Mouse (Mus musculus): ENCODE measurements around the gene A830005F24Rik.
"Not testable (repeated sequence)": the region's sequence is repeated elsewhere in the genome, so short reads cannot be mapped to it uniquely, and the experiment has no call there.

A830005F24Rik gene

GRCm38 (mm10) chr13:48513003-48513929 lies at the start of gene A830005F24Rik, which contains the start of gene Zfp169:
Gene A830005F24Rik (plus strand): TSS chr13:48513570.
Gene Zfp169 (minus strand): TSS chr13:48513451.
- peak; percentile 61 for DNase-seq (ENCODE audit: low read depth, low spot score)

- DNase-seq (ENCODE audit: low read depth, low spot score), result peak; percentile 66
Observed at GRCm38 (mm10) chr13:48464170-48464569, 49.2 kb upstream of the A830005F24Rik start.

DNA sequence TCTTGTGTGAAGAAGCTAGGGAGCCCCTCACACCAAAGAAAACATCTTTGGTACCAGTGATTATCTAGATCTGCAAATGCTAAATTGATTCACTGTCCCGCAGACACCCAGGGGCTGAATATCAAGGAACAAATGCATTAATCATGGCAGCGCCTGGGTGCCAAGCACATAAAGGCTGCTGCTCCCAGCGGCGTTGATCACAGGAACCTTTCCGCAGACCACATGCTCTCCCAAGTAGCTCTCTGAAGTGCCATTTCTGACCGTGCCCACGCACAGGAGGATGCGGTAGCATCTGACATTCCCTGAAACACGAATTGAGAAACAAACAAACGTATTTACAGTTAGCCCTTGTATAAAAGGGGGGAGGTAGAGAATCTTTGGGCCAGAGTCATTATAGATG lies 47.2 kb upstream of the A830005F24Rik start:
- no peak for DNase-seq (ENCODE audit: low read depth, low spot score)

GRCm38 (mm10) chr13:48468656-48469180 lies 44.7 kb upstream of the A830005F24Rik start:
- no peak for DNase-seq (ENCODE audit: low read depth, low spot score)

- DNase-seq (ENCODE audit: low read depth, low spot score), result no peak
Observed at GRCm38 (mm10) chr13:48483606-48484005, 29.8 kb upstream of the A830005F24Rik start.

DNA sequence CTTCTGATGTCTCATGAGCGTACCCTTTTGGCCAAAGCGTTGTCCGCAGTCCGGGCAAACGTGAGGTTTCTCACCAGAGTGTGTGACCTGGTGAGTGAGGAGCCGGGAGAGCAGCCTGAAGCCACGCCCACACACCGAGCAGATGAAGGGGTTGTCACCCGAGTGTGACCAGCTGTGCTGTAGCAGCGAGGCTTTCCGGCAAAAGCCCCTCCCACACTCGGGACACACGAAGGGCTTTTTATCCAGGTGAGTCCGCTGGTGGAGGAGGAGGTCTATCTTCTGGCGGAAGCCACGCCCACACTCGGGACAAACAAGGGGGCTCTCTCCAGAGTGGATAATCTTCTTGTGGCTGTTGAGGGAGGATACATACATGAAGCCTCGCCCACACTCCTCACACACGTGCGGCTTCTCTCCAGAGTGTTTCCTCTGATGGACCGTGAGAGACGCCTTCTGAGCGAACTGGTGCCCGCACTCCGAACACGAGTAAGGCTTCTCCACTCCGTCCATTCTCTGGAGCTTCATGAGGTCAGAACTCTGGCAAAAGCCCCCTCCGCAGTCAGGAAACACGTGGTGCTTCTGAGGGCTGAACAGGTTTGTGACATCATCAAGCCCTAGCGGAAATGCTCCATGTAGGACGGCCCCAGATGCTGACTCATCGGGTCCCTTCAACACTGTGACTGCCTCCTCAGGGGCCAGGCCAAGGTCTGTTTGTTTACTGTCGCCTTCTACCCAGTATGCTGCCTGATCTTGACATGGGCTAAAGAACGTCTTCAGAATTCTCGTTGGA lies 22.8 kb upstream of the A830005F24Rik start:
- no peak for DNase-seq (ENCODE audit: low read depth, low spot score)

GRCm38 (mm10) chr13:48493183-48493582 lies 20.2 kb upstream of the A830005F24Rik start:
- no peak for DNase-seq (ENCODE audit: low read depth, low spot score)

DNA sequence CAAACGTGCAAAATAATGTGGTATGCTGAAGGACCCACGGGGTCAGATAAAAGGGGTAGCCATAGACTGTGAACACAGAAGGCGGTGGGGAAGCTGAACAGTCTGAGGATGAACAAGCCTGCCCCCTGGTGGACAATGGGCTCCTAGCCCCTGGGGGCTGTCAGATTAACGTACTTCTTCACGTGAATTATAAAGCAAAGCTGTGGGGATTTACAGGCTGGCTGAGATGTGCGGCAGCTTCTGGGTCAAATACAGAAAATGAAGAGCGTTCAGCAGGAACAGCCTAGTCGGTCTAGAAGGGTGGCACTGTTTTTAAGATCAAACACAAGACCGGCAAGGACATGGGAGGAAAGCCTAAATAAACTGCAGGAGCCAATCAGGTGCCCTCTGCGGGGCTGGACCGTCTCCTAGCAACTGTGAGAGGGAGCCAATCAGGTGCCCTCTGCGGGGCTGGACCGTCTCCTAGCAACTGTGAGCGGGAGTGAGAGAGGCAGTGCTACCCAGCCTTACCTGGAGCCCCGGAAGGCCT lies 15.6 kb upstream of the A830005F24Rik start:
- peak; percentile 76 for DNase-seq (ENCODE audit: low read depth, low spot score)

- DNase-seq (ENCODE audit: low read depth, low spot score), result no peak
Observed at GRCm38 (mm10) chr13:48498676-48499075, 14.7 kb upstream of the A830005F24Rik start.

- DNase-seq (ENCODE audit: low read depth, low spot score), result no peak
Observed at GRCm38 (mm10) chr13:48502422-48502821, 10.9 kb upstream of the A830005F24Rik start.

DNA sequence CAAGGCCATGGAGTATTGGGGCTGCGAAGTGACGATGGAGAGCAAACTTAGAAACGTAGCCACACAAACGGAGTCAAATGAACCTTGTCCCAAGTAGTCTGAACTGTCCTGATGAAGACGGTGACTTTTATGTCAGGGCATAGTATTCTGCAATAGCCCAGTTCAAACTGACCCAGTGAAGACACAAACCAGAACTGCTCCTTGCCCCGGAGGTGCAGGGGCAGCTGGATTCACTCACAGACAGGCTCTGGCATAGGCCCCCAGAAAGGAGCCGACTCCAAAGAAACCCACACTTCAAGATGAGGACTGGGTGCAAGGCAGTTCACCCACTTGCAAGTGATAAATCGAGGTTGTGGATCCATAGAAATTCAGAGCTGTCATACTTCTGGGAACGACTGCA lies 4.7 kb upstream of the A830005F24Rik start:
- DNase-seq (ENCODE audit: low read depth, low spot score), result no peak

DNA sequence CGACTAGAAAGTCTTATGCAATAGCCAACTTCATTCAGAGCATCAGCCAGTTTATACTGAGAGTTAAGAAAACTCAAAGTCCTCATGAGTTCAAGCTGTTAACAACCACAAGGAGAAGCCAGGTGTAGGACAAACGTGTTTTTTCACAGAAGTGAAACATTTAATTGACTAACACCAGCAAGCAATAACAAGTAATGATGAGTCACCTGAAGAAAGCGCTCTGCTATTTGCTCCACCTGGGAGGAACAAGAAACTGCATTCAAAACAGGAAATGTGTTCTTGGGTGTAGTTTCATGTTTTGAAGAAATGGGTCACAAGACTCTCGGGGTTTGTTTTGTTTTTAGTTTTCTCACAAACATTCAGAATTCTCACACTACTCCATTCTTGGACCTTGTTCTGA lies 2.5 kb downstream of the A830005F24Rik start:
- DNase-seq (ENCODE audit: low read depth, low spot score), result no peak

DNA sequence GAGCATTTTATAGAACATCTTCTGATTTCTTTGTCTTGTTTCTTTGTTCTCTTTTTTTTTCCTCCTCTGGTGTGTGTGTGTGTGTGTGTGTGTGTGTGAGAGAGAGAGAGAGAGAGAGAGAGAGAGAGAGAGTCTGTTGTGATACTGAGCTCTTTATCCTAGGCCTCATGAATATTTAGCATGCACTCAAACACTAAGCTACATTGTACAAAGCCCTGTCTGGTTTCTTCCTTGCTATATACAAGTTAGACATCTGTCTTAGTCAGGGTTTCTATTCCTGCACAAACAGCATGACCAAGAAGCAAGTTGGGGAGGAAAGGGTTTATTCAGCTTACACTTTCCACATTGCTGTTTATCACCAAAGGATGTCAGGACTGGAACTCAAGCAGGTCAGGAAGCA lies 5.8 kb downstream of the A830005F24Rik start:
- DNase-seq (ENCODE audit: low read depth, low spot score), result not testable (repeated sequence)

DNA sequence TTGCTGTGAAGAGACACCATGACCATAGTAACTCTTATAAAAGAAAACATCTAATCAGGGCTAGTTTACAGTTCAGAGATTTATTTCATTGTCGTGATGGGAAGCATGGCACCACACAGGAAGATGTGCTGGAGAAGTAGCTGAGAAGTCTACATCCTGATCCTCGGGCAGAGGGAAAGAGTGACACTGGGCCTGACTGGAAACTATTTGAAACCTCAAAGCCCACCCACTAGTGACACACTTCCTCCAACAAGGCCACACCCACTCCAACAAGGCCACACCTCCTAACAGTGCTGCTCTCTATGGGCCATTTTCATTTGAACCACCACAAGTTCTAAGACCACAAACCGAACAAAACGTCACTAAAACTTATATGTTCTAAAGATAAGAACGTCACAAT lies 12.4 kb downstream of the A830005F24Rik start:
- DNase-seq (ENCODE audit: low read depth, low spot score), result no peak

DNA sequence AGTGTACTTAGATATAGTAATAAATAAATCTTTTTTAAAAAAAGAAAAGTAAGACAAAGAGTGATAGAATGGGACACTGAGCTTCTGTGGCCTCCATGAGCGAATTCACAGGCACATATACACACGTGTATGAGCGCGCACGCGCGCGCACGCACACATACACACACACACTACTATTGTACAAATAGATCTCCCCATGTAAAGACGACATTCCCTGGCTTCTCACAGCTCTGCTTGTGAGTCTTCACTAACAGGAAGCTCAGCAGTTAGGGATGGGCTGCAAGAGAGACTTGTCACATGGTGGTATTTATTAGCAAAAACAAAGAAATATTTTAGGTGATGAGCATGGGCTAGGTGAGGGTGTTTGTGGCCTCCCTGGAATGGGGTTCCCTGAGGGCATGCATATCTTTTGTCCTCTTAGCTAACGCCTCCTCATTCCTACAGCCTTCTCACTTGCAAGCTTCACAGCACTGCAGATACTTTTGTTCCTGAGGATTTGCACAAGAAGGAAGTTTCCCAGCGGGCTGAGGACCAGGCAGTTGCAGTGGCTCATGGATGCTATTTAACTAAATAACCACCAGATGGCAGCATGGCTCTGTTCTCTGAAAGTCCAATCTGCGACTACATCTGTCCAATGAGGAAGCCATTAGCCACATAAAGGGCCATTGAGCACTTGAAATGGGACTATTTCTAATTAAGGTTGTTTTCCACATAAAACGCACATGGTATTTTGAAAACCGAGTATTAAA lies 14.9 kb downstream of the A830005F24Rik start:
- DNase-seq (ENCODE audit: low read depth, low spot score), result peak; percentile 80

DNA sequence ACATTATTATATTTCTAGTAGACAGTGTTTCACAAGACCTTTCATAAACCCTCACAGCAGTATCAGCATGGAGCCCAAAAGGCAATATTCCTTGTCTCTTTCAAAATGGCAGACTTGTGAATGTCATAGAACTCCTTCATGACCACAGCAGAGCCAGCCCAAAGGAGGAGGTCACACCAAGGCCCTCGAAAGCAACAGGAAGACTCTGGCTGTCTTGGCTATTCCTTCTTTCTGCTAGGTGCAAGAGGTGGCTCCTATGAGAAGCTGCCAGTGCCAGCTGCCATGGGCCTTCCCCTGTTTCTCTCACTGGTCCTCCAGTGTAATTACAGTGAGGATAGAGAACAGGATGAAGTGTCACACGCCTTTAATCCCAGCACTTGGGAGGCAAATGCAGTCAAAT lies 15.7 kb downstream of the A830005F24Rik start:
- DNase-seq (ENCODE audit: low read depth, low spot score), result no peak

- no peak for DNase-seq (ENCODE audit: low read depth, low spot score)
Observed at GRCm38 (mm10) chr13:48530685-48531084, 17.3 kb downstream of the A830005F24Rik start.

GRCm38 (mm10) chr13:48531448-48531847 lies 18.1 kb downstream of the A830005F24Rik start:
- no peak for DNase-seq (ENCODE audit: low read depth, low spot score)

DNA sequence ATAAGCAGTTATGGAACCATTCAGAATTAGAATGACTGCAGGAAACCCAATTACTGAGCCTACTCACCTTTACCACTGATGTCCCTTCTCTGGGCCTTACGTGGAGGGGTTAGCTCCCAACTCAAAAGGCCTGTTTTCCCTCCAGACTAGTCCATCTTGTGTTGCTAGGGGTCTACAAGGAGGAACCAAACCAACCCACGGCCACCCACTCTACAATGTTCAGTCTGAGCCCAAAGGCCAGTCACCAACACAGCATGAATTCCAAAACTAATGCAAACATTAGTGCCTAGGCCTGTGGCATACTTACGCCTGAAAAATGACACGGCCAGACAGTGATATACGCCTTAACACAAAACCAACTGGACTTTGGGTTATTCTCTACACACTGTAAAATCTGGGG lies 20.1 kb downstream of the A830005F24Rik start:
- DNase-seq (ENCODE audit: low read depth, low spot score), result no peak

DNA sequence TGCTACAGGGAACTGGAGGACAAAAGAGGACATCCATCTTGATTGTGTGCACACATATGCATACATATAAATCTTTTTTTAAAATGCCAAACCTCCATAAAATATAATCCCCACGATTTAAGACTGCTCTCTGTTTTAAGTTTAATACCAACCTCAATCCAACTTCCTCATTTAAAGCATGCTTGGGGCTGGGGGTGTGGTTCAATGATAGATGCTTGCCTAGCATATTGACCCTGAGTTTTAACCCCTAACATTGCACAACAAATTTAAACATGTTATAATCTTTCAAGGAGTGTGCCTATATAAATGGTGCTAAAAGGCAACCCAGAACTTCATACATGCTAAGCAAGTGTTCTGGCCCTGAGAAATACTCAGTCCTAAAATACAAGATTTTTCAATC lies 27.1 kb downstream of the A830005F24Rik start:
- no peak for DNase-seq (ENCODE audit: low read depth, low spot score)

DNA sequence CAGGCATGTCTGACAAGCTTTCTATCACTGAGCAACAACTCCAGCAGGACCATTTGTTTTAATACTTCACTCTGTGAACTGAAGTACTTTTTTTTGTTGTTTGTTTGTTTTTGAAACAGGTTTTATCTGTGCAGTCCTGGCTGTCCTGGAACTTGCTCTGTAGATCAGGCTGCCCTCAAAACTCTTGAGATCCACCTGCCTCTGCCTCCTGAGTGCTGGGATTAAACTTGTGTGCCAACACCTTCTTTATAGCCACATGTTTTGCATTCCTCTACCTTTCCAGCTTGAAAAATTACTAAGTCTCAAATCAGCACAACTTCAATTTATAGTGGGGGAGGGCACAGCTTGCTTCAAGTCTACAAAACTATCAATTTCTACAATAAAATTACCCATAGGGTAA lies 31.0 kb downstream of the A830005F24Rik start:
- no peak for DNase-seq (ENCODE audit: low read depth, low spot score)
